Mouse (Mus musculus): ENCODE data around the gene Clk3.

DNA sequence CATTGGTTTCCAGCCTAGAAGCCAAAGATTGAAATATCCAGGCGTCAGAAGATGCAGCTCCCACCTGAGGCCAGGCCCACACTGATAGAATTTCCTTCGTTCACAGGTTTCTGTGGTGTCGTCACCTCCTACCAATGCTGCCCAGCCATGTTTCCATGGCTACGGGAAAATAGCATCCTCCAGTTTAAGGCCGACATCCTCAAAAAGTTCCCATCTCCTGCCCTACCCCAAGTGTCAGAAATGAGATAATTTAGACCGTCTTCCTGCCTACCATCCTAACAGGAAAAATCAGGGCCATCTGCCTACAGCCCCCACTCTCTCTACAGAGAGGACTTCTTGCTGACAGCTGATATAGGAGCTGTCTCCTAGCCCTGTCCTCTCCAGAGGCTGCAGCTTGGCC, 771 bp upstream of the Clk3 start:
- TF ChIP-seq POLR2A (IDR thresholded peaks at IDR 0.05; ENCODE audit: control insufficient read depth, low read depth, low read length) (no peak), CTCF (IDR thresholded peaks at IDR 0.05; ENCODE audit: control insufficient read depth, insufficient read depth, insufficient replicate concordance, low read depth, low read length) (no peak)
